Mouse (Mus musculus) cerebellum, adult 2 months (tissue): ENCODE measurements at regions not wholly inside any gene's neighbourhood (a gene's known extent, or its start where the extent isn't known, plus 50 kb on each side); places are given as distances from the start of the nearest gene placed in this dataset.

Experiments
- CTCF ChIP-seq: fragments of 200-500 bp; IDR thresholded peaks from 2 replicates; pipeline ENCODE4 v1.5.1; 2011; ENCODE audit warnings: low read depth, mild to moderate bottlenecking, control low read depth, low read length, moderate library complexity, borderline replicate concordance; ENCODE audit not compliant: insufficient read depth
- POLR2A ChIP-seq: fragments of 200-500 bp; IDR thresholded peaks from 2 replicates; pipeline ENCODE4 v1.6.1; 2011; ENCODE audit warnings: low read length, control low read depth, borderline replicate concordance; ENCODE audit not compliant: insufficient read depth

GRCm38 (mm10) chr17:89979055-89979853 is 69.0 kb upstream of the Gm10184 start:
- TF ChIP-seq CTCF (no peak), POLR2A (no peak)
